Mouse (Mus musculus): ENCODE measurements around the gene Zbtb48.

Zbtb48 gene

GRCm38 (mm10) chr4:152029087-152029486 lies 1.6 kb upstream of the Zbtb48 start:
- in situ Hi-C loops (cut with MboI, MseI) = no loop called here

GRCm38 (mm10) chr4:152028456-152028855 lies 985 bp upstream of the Zbtb48 start:
- in situ Hi-C loops (cut with MboI, MseI) = no loop called here

GRCm38 (mm10) chr4:152026751-152027508 lies 541 bp downstream of the Zbtb48 start:
- in situ Hi-C loops (cut with MboI, MseI) = no loop called here

GRCm38 (mm10) chr4:152024525-152024924 lies 2.9 kb downstream of the Zbtb48 start:
- in situ Hi-C loops (cut with MboI, MseI) = no loop called here

- in situ Hi-C loops (cut with MboI, MseI) = no loop called here
Observed at GRCm38 (mm10) chr4:152022506-152022905, 5.0 kb downstream of the Zbtb48 start.

- in situ Hi-C loops (cut with MboI, MseI) = no loop called here
Observed at GRCm38 (mm10) chr4:152021568-152022097, 5.8 kb downstream of the Zbtb48 start.

GRCm38 (mm10) chr4:152020024-152020423 lies 7.4 kb downstream of the Zbtb48 start:
- in situ Hi-C loops (cut with MboI, MseI) = no loop called here

GRCm38 (mm10) chr4:152019073-152019472 lies 8.4 kb downstream of the Zbtb48 start:
- in situ Hi-C loops (cut with MboI, MseI) = no loop called here

GRCm38 (mm10) chr4:152013036-152013813 lies 14.2 kb downstream of the Zbtb48 start:
- in situ Hi-C loops (cut with MboI, MseI) = no loop called here

GRCm38 (mm10) chr4:152012109-152012508 lies 15.4 kb downstream of the Zbtb48 start:
- in situ Hi-C loops (cut with MboI, MseI) = no loop called here

GRCm38 (mm10) chr4:152011171-152011760 lies 16.2 kb downstream of the Zbtb48 start:
- in situ Hi-C loops (cut with MboI, MseI) = no loop called here

- in situ Hi-C loops (cut with MboI, MseI) = no loop called here
Observed at GRCm38 (mm10) chr4:152010707-152011134, 16.8 kb downstream of the Zbtb48 start.

GRCm38 (mm10) chr4:152010091-152010706 lies 17.3 kb downstream of the Zbtb48 start:
- in situ Hi-C loops (cut with MboI, MseI) = no loop called here

GRCm38 (mm10) chr4:152009076-152010051 lies 18.1 kb downstream of the Zbtb48 start:
- in situ Hi-C loops (cut with MboI, MseI) = no loop called here

GRCm38 (mm10) chr4:152008622-152009075 lies 18.8 kb downstream of the Zbtb48 start, which contains the start of gene Klhl21:
TSS of gene Klhl21 (plus strand) at chr4:152008803.
- in situ Hi-C loops (cut with MboI, MseI) = no loop called here

GRCm38 (mm10) chr4:152008148-152008500 lies 19.3 kb downstream of the Zbtb48 start:
- in situ Hi-C loops (cut with MboI, MseI) = no loop called here

- in situ Hi-C loops (cut with MboI, MseI) = no loop called here
Observed at GRCm38 (mm10) chr4:152007481-152008147, 19.9 kb downstream of the Zbtb48 start.

- in situ Hi-C loops (cut with MboI, MseI) = no loop called here
Observed at GRCm38 (mm10) chr4:152006812-152007211, 20.7 kb downstream of the Zbtb48 start.

- in situ Hi-C loops (cut with MboI, MseI) = no loop called here
Observed at GRCm38 (mm10) chr4:152006137-152006536, 21.3 kb downstream of the Zbtb48 start.

GRCm38 (mm10) chr4:152002063-152002462 lies 25.4 kb downstream of the Zbtb48 start:
- in situ Hi-C loops (cut with MboI, MseI) = no loop called here
